22 mouse cellular contexts compared by ENCODE assay signal in the genomic region with DNA sequence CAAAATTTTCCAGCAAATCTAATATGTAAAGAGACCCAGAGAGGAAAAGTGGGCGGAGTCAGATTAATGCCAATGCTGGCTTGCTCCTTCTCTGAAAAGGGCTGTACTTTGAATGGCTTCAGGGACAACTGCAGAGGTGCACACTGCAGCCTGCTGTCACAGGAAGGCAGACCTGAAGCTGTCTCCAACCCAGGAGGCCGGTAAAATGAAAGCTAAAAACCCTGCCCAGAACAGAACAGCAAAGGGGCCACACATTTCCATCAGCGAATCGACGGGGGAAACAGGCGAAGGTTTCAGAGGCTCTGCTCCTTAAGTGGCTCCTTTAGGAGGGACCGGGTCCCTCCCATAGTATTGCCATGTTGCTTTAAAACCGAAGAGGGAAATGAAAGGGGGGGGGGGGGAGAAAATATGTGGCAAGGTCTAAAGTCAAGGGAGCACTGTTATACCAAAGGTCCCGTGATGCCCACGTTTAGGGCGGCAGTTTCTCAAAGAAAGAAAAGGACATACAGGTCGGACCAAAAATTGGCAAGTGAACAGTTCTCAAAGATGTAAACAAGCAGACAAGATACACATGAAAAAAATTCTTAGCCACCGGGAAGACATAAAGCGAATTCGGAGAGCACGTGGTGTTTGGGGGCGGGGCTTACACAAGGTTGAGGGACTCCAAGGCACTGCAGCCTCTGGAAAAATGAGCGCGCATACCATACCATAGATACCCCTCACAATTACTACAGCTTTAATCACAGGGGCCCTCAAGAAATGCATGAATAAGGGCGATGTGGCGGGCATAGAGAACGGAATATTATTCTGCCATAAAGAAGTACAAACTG. TPM values are rescaled to one million over a fixed set of nuclear protein-coding genes. Genes with fewer than 3 reads are reported as not detected.
A peak's percentile ranks its signal among the peaks of the same experiment; 100 is the strongest.
DNase-seq lines count a peak whose midpoint lies in the region; ATAC-seq and TF ChIP-seq lines count a peak whose summit lies in the region.
"Had no signal": no experiment of that assay in that cellular context is flagged by ENCODE, and none has a peak within 500 bp of the region (broad histone marks: within the 10 kb centered on the region; RNA-seq: fewer than 3 reads in every experiment).

No protein-coding gene starts in this region.

- no peak overlapping the region for H3K4me2 ChIP-seq in embryonic facial prominence, embryonic 13.5 days
- 0 out of 2 replicates have a peak overlapping the region, but pooled peaks have one; percentile 21 for H3K4me2 ChIP-seq in liver, embryonic 15.5 days
- H3K4me2 ChIP-seq: forebrain, embryonic 15.5 days; heart, embryonic 12.5 days; liver, embryonic 13.5 days; midbrain, embryonic 11.5 days had no signal

- no peaks in the 10 kb centered on the region; the same call in 1 of the 2 replicates for H3K9me3 ChIP-seq in embryonic facial prominence, embryonic 13.5 days
- no peaks in the 10 kb centered on the region; the same call in 1 of the 2 replicates for H3K9me3 ChIP-seq in embryonic facial prominence, embryonic 10.5 days
- no peaks in the 10 kb centered on the region for H3K9me3 ChIP-seq in liver, embryonic 15.5 days (replicated peaks)
- H3K9me3 ChIP-seq: forebrain, embryonic 15.5 days; heart, embryonic 12.5 days; limb, embryonic 10.5 days; liver, embryonic 13.5 days had no signal

- TF ChIP-seq CTCF in gastrocnemius, adult 2 months (IDR thresholded peaks at IDR 0.05), result no peak

- H3K36me3 ChIP-seq in embryonic facial prominence, embryonic 13.5 days, result peaks cover 8% of the 10 kb centered on the region
- peaks cover 26% of the 10 kb centered on the region for H3K36me3 ChIP-seq in embryonic facial prominence, embryonic 10.5 days (replicated peaks)
- no peaks in the 10 kb centered on the region for H3K36me3 ChIP-seq in liver, embryonic 15.5 days (replicated peaks)
- H3K36me3 ChIP-seq in macrophage (ENCODE audit: inconsistent target), result no peaks in the 10 kb centered on the region
- H3K36me3 ChIP-seq: forebrain, embryonic 15.5 days; liver, embryonic 13.5 days had no signal

- H3K4me1 ChIP-seq in embryonic facial prominence, embryonic 13.5 days, result peaks cover 49% of the 10 kb centered on the region
- H3K4me1 ChIP-seq in embryonic facial prominence, embryonic 10.5 days, result peaks cover 38% of the 10 kb centered on the region
- peaks cover 68% of the 10 kb centered on the region for H3K4me1 ChIP-seq in liver, embryonic 15.5 days (replicated peaks)

- H3K4me3 ChIP-seq in embryonic facial prominence, embryonic 13.5 days, result no peak overlapping the region
- H3K4me3 ChIP-seq in embryonic facial prominence, embryonic 10.5 days, result no peak overlapping the region
- no peak overlapping the region for H3K4me3 ChIP-seq in liver, embryonic 15.5 days (replicated peaks)
- H3K4me3 ChIP-seq in macrophage (ENCODE audit: inconsistent target), result no peak overlapping the region
- no peak overlapping the region for H3K4me3 ChIP-seq in gastrocnemius, adult 2 months
- H3K4me3 ChIP-seq: forebrain, embryonic 15.5 days; heart, embryonic 12.5 days; limb, embryonic 10.5 days; liver, embryonic 13.5 days had no signal

- no peak for DNase-seq in embryonic facial prominence, embryonic 10.5 days (ENCODE audit: low spot score)
- no peak for DNase-seq in liver
- DNase-seq in ZHBTc4 (ENCODE audit: low read depth, low spot score), result peak; percentile 54
- DNase-seq in ovary, postnatal 10 days (ENCODE audit: low spot score), result no peak
- DNase-seq in gastrocnemius, adult 2 months, result no peak
- DNase-seq: adrenal gland, postnatal 25 days; cerebellum, adult 11-12 months; cerebellum, postnatal 25 days; gastrocnemius, postnatal 10 days; heart, postnatal 10 days; kidney, adult 11 months; kidney, postnatal 10 days; liver, embryonic 13.5 days had no signal

- peaks cover 100% of the 10 kb centered on the region for H3K79me2 ChIP-seq in macrophage (ENCODE audit: inconsistent target)

- ATAC-seq in embryonic facial prominence, embryonic 13.5 days (ENCODE audit: insufficient number of reproducible peaks, insufficient read depth, low FRiP score, low TSS enrichment, low read depth), result no peak
- ATAC-seq in liver, embryonic 15.5 days (ENCODE audit: insufficient read depth), result no peak
- ATAC-seq: forebrain, embryonic 15.5 days had no signal

- 90% methylated on average over 22 of the region's 22 CpGs for WGBS in embryonic facial prominence, embryonic 13.5 days
- WGBS in embryonic facial prominence, embryonic 10.5 days, result 90% methylated on average over 22 of the region's 22 CpGs
- WGBS in liver, embryonic 15.5 days (ENCODE audit: insufficient replicate concordance), result 72% methylated on average over 22 of the region's 22 CpGs
- 73% methylated on average over 21 of the region's 22 CpGs for whole genome bisulfite sequencing in macrophage (ENCODE audit: missing documents)

- H3K27ac ChIP-seq in embryonic facial prominence, embryonic 13.5 days, result 0 out of 2 replicates have a peak overlapping the region, but pooled peaks have one; percentile 11
- no peak overlapping the region for H3K27ac ChIP-seq in embryonic facial prominence, embryonic 10.5 days (replicated peaks)
- peak overlapping the region; percentile 25; the same call in 1 of the 2 replicates for H3K27ac ChIP-seq in liver, embryonic 15.5 days (replicated peaks)
- peak overlapping the region; percentile 80 for H3K27ac ChIP-seq in macrophage
- H3K27ac ChIP-seq in gastrocnemius, adult 2 months, result no peak overlapping the region
- H3K27ac ChIP-seq: forebrain, embryonic 15.5 days; limb, embryonic 10.5 days; stomach, postnatal 0 days had no signal

- intact Hi-C loops in gastrocnemius, adult 2 months (cut with DNase I), result no loop called here

- H3K9ac ChIP-seq in embryonic facial prominence, embryonic 13.5 days, result no peak overlapping the region
- no peak overlapping the region for H3K9ac ChIP-seq in liver, embryonic 15.5 days
- H3K9ac ChIP-seq: forebrain, embryonic 15.5 days; heart, embryonic 12.5 days; liver, embryonic 13.5 days had no signal

- no peaks in the 10 kb centered on the region for H3K27me3 ChIP-seq in embryonic facial prominence, embryonic 13.5 days
- no peaks in the 10 kb centered on the region for H3K27me3 ChIP-seq in embryonic facial prominence, embryonic 10.5 days (replicated peaks; ENCODE audit: low read depth, poor library complexity, severe bottlenecking)
- no peaks in the 10 kb centered on the region for H3K27me3 ChIP-seq in liver, embryonic 15.5 days
- H3K27me3 ChIP-seq: CH12.LX; forebrain, embryonic 15.5 days; heart, embryonic 12.5 days; liver, embryonic 13.5 days had no signal

RNA-seq across cellular contexts. Expression of a gene that starts 18.4 kb away (rescaled TPM):
- polyA plus RNA-seq in embryonic facial prominence, embryonic 13.5 days (2015; fragmentation: Nextera tagmentation; extraction: Ambion mirVana), result 23.2 and 25.5 TPM in 2 replicates
- 18.0 and 18.4 TPM in 2 replicates for polyA plus RNA-seq in embryonic facial prominence, embryonic 10.5 days (2016; fragmentation: Nextera tagmentation; extraction: Ambion mirVana)
- polyA plus RNA-seq in liver, embryonic 15.5 days (2015; fragmentation: Nextera tagmentation; extraction: Ambion mirVana), result 5.7 and 6.5 TPM in 2 replicates
- 100 to 1,000 TPM in 15 of 26 experiments, 10 to 100 TPM in 11; 32.0 to 306 (median 123) TPM for total RNA-seq in macrophage (2018; cell fraction: chromatin; rRNA removed)
- 100 to 1,000 TPM in 8 of 26 experiments, 10 to 100 TPM in 18; 29.3 to 200 (median 49.8) TPM for total RNA-seq in macrophage (2018; cell fraction: cytosol; rRNA removed)
- total RNA-seq in macrophage (2018; cell fraction: nucleus; rRNA removed), result 100 to 1,000 TPM in 19 of 26 experiments, 10 to 100 TPM in 7; 49.0 to 321 (median 163) TPM
- polyA plus RNA-seq in macrophage (2018), result 25.5 to 41.4 TPM (median 28.7 TPM) in 3 replicates
- total RNA-seq in gastrocnemius, adult 2 months (2021), result 10 to 100 TPM in 1 of 2 experiments, 1 to 10 TPM in 1; 9.2 to 13.6 TPM

Comparison
In these comparisons a context has a peak if more than half of its experiments do, and no peak if none do; other contexts are left out.
1. H3K27ac ChIP-seq: peak in embryonic facial prominence, embryonic 13.5 days (single experiment), liver, embryonic 15.5 days (single experiment) and macrophage (single experiment); none in embryonic facial prominence, embryonic 10.5 days (single experiment) and gastrocnemius, adult 2 months (single experiment).